Mouse (Mus musculus) regulatory T cell (primary cell): ENCODE measurements around the gene Slc5a4b.
"Not testable (repeated sequence)": the region's sequence is repeated elsewhere in the genome, so short reads cannot be mapped to it uniquely, and the experiment has no call there.

Experiments
- in situ Hi-C: fragments of 300-600 bp; cut with MboI, MseI; formaldehyde crosslinking; loops from one replicate; pipeline ENCODE4 v1.15.1; 2025; ENCODE audit warnings: high pct_unique_total_duplicates

Slc5a4b gene

DNA sequence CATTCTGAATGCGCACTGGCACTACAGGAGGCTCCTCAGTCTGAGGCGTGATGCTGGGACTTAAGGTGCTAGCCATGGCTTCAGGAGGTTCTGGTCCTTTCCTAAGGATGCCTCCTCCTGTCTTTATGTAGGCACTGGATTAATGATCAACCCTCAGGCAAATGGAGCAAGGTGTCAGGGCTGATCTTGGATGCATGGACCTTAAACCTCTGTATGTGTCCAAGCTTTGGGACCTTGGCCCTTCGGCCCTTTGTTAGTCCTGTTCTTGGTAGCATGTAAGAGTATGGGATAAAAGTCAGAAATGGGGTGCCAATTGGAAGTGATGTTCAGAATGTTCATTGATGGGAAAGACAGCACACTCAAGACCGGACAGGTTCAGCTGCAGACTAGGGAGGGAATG, at the start of gene Slc5a4b:
Slc5a4b (minus strand) TSS at position 101 of the 400 bp plus-strand sequence.
- in situ Hi-C loops: no loop called here

- in situ Hi-C loops: no loop called here
Observed at GRCm38 (mm10) chr10:76158009-76158408, 47.2 kb upstream of the Slc5a4b start.

GRCm38 (mm10) chr10:76157528-76157927, 46.8 kb upstream of the Slc5a4b start:
- in situ Hi-C loops: no loop called here

- in situ Hi-C loops: no loop called here
Observed at GRCm38 (mm10) chr10:76155911-76156310, 45.1 kb upstream of the Slc5a4b start.

DNA sequence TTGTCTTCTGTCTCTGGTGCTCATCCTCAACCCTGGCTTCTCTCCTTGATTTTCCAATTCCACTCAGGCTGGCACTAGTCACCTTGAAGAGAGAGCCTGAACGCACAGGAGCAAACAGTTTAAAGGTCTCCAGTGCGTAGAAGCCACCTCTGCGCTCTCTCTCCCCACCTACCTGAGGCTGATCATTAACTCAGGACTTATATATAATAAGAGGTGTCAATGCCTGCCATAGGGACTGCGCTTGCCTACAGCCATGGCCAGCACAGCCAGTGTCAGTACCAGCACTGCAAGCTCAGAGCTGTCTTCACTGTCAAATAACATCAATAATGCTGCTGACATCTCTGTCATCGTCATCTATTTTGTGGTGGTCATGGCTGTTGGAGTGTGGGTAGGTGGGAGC, 36.5 kb upstream of the Slc5a4b start, which contains the start of gene Slc5a4a:
Slc5a4a (plus strand) TSS at position 174 of the 400 bp plus-strand sequence.
- in situ Hi-C loops: no loop called here

DNA sequence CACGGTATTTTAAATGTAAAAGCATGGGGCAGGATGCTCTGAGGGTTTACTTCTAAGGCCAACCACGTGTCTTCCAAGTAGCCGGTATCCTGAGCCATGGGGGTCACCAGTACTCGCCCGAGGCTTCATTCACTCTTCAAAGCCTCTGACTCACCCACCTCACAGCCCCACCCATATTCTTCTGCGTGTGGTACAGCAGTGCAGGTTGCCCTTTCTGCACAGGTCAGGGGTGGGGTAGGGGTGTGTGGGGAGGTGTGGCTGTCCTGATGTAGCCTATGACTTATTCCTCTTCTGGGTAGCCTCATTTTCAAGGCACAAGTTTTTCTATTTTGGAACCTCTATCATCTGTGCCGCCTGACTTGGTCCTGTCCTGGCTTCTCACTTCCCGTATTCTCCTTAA, 36.1 kb upstream of the Slc5a4b start:
- in situ Hi-C loops: no loop called here

DNA sequence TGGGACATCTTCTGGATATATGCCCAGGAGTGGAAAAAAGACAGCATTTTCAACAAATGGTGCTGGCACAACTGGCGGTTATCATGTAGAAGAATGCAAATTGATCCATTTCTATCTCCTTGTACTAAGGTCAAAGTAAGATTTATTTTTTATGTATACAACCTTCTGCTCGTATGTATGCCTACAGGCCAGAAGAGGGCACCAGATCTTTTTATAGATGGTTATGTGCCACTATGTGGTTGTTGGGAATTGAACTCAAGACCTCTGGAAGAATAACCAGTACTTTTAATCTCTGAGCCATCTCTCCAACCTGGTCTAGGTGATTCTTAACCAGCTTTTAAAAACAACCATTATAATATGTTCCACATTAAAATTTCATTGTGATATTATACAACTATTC, 25.6 kb upstream of the Slc5a4b start:
- in situ Hi-C loops: no loop called here

GRCm38 (mm10) chr10:76132506-76132905, 21.7 kb upstream of the Slc5a4b start:
- in situ Hi-C loops: no loop called here

GRCm38 (mm10) chr10:76121495-76121894, 10.7 kb upstream of the Slc5a4b start:
- in situ Hi-C loops: no loop called here

DNA sequence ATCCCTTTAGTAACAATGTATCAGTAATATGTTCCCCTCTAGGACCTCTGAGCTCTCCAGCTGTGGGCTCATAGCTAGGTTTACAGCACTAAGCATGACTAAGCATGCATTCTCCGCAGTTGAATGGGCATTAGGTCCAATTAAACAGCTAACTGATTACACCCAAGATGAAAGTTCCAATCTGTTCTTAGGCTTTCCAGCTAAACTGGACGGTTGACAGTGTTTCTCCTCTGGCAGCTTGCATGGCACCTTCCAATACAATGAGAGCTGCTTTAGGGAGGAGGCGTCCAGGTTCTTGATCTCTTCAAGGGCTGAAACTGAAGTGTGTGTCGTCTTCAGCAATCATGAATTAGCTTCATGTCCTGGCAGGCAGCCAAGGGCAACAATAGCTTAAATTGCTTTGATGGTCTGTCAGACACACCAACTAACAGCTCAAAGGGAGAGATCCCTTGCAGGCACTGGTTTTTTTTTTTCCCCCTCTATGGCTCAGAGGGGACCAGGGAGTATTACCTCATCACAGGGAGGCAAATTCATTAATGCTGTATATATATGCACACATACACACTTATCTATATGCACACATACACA, 9.5 kb upstream of the Slc5a4b start:
- in situ Hi-C loops: no loop called here

DNA sequence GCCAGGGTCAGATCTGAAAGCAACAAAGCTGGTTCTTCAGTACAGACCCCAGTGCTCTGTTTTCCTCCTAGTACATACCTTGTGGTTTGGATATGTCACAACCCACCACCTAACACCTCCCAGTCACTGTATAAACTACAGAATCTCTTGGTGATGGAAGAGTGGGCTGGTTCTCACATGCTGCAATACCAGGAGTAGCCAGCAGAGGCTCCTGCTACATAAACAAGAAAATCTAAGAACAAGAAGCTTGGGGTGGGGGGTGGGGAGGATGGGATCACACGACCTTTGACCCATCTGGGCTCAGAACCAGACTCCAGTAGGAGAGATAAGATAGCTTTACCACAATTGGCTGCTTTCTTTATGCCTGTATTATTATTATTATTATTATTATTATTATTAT, 8.0 kb upstream of the Slc5a4b start:
- in situ Hi-C loops: no loop called here

DNA sequence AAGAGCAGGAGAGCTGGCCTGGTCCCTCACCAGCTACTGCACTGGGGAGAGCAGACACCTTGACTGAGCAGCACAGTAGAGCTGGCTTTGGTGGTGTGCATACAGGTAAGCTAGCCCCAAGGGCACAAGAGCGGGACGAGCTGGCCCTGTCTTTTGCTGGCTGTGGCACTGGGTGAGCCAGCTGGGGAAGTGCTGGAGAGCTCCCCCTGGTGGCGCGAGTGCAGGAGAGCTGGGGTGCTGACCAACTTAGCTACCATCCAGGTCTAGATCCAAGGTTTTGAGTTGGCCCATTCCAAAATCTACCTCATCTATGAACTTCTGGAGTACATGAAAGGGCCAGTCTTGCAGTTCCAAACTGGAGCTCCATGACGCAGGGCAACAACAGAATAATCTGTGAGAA, 7.2 kb upstream of the Slc5a4b start:
- in situ Hi-C loops: no loop called here

DNA sequence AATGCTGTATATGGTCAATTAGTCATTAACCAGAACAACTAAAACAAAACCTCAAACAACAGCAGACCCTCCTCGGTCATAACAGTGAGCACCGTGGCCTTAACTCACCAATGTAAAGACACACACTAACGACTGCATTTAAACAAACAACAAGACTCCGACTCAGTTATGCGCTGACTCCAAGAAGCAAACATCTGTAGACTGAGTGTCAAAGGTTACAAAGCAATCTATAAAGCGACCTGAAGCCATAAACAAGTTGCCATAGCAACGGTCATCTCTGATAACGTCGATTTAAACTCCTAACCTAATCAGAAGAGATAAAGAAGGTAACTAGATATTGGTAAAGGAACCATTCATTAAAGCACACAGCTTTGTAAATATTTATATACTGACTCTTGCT, 13.4 kb downstream of the Slc5a4b start:
- in situ Hi-C loops: no loop called here

- in situ Hi-C loops: no loop called here
Observed at GRCm38 (mm10) chr10:76096580-76096979, 14.2 kb downstream of the Slc5a4b start.

DNA sequence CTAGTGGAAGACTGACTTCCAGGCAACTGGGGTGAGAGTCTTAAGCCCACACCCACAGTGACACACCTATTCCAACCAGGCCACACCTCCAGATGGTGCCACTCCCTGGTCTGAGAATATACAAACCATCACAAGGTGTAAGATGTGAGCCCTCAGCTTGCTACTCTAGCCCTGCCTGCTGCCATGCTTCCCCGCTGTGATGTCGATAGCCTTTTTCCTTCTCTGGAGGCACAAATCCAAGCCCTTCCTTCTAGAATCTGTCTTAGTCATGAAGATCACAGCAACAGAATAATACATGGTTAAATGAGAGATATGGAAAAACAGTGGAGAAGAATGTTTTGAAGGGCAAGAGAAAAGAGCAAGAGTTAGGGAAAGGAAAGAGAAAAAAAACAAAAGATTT, 33.8 kb downstream of the Slc5a4b start:
- in situ Hi-C loops: not testable (repeated sequence)

DNA sequence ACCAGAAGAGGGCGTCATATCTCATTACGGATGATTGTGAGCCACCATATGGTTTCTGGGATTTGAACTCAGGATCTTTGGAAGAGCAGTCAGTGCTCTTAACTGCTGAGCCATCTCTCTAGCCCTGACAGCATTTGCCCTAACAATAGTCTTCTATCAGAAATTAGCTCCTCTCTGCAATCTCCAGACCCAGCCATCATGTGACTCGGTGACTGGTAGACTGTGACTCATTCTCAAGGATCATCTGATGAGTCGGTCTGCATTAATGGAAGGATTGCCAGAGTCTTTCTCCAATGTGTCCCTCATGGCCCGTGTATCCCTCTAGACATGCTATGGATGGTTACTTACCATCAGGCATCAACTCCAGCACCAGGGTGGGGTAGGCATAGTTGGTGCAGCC, 38.7 kb downstream of the Slc5a4b start:
- in situ Hi-C loops: not testable (repeated sequence)

DNA sequence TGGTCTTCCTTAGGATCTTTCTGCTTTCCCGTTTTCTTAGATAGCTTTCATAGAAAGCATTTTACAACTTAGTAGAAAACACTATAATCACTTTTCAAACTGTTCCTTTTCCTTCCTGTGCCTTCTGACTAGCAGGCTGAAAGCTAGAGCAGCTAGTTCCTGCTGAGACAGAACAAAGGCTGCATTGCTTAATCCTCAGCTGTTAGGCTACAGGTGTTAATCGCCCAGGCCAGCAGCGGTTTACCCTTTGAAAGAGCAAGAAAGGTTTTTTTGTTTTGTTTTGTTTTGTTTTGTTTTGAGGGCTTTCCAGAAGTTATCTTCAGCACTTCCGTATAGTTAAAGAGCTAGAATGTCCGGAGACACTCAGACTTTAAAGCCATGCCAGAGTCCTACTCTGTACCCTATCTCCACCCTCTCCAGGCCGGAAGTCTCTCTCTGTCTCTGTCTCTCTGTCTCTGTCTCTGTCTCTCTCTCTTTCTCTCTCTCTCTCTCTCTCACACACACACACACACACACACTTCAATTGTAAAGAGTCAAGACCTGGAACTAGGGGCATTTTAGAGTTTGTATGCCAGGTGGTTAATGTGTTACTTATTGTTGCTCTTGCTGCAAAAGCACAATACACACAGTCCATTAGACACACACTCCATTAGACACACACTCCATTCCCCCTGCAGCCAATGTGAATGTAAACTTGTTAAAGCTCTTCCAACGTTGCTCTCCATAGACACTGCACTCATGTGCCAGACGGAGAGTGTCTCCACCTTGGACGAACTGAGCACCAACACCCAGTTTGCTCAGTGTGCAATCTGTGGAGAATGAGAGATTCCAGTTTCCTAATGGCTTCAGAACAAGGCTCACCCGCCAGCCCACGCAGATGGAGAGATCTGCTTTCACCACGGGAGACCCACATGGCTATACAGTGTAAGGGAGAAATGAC, 42.8 kb downstream of the Slc5a4b start:
- in situ Hi-C loops: no loop called here

- in situ Hi-C loops: no loop called here
Observed at GRCm38 (mm10) chr10:76062439-76062838, 48.3 kb downstream of the Slc5a4b start.

- in situ Hi-C loops: no loop called here
Observed at GRCm38 (mm10) chr10:76051860-76052259, 58.9 kb downstream of the Slc5a4b start.

GRCm38 (mm10) chr10:76048967-76049366, 61.8 kb downstream of the Slc5a4b start:
- in situ Hi-C loops: no loop called here

- in situ Hi-C loops: no loop called here
Observed at GRCm38 (mm10) chr10:76047182-76047869, 63.4 kb downstream of the Slc5a4b start.

DNA sequence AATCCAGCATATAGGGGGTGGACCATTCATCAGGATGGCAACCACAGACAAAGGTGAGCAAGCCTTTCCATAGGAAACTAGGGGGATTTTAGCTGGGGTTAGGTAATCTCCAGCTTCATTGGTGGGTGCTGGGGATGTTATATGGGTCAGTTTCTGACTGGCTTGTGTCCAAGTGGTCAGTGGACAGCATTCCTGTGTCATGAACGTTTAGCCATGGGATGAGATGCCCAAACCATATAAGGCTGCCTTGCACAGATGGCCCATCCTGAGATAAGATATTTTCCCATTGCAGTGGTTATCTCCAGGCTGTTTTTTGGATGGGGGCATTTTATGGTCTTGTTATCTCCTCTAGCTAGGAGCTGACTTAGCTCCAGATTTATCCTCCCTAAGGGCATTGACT, 64.0 kb downstream of the Slc5a4b start:
- in situ Hi-C loops: no loop called here
